Mouse (Mus musculus) myocyte (in vitro differentiated cells): ENCODE measurements around the gene Wnk4.

ENCODE experiments used
- CEBPB ChIP-seq: IDR thresholded peaks from 2 replicates; pipeline ENCODE4 v1.6.1; 2011; ENCODE audit warnings: mild to moderate bottlenecking, moderate library complexity; ENCODE audit not compliant: poor library complexity, insufficient read depth, severe bottlenecking
- E2F4 ChIP-seq: IDR thresholded peaks from one replicate; pipeline ENCODE4 v1.6.1; 2011; ENCODE audit warnings: mild to moderate bottlenecking, control low read depth, moderate library complexity; ENCODE audit not compliant: insufficient read depth
- MAX ChIP-seq: IDR thresholded peaks from one replicate; pipeline ENCODE4 v1.6.1; 2011; ENCODE audit warnings: low read depth, mild to moderate bottlenecking, control low read depth
- MYOG ChIP-seq, 3 experiments: IDR thresholded peaks; one replicate each; pipeline ENCODE4 v1.6.1; 2011; ENCODE audit warnings: control low read depth in 2 of 3, low read depth in 2 of 3, mild to moderate bottlenecking in 2 of 3; ENCODE audit not compliant: insufficient read length in 2 of 3, control insufficient read depth in 1 of 3, insufficient read depth in 1 of 3
- POLR2A ChIP-seq: IDR thresholded peaks from one replicate; pipeline ENCODE4 v1.6.1; 2011; ENCODE audit warnings: low read depth, mild to moderate bottlenecking, control low read depth, moderate library complexity; ENCODE audit not compliant: insufficient read length
- POLR2AphosphoS2 ChIP-seq: IDR thresholded peaks from one replicate; pipeline ENCODE4 v1.6.1; 2011; ENCODE audit warnings: low read depth, control low read depth; ENCODE audit not compliant: insufficient read length
- TCF12 ChIP-seq: IDR thresholded peaks from one replicate; pipeline ENCODE4 v1.6.1; 2011; ENCODE audit warnings: mild to moderate bottlenecking, control low read depth; ENCODE audit not compliant: poor library complexity, insufficient read depth, severe bottlenecking
- USF1 ChIP-seq: IDR thresholded peaks from one replicate; pipeline ENCODE4 v1.6.1; 2011; ENCODE audit warnings: low read depth, mild to moderate bottlenecking, control low read depth, moderate library complexity

DNA sequence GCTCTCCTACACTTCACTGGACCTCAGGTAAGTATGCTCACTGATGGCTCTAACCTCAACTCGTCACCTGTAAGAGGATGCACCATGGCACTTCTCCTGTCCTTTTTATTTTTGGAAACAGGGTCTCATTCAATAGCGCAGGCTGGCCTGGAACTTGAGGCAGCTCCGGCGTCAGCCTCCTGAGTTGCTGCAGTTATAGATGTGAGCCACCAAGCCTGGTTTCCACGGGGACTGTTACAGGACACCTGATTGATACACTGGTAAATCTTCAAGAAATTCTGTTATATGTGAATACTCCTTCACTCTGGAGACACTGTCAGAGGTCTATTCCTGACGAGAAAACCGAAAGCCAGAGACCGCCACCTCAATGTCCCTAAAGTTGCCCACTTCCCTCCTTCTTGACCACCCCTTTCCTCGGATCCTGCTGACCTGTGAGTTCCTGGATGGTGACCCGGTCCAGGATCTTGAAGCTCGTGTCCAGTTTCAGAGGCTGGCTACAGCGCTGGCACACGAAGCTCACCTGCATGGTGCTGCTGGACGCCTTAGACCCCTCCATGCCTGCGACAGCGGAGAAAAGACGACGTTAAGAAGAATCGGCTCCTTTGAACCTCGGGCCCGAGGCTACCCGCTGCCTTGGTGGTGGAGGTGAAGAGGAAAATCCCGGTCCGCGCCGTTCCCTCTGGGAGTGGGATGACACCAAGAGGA, 41.1 kb downstream of the Wnk4 start:
- TF ChIP-seq E2F4, result no peak
- TF ChIP-seq POLR2A, result no peak
- no peak for TF ChIP-seq TCF12
- no peak for TF ChIP-seq POLR2AphosphoS2
- TF ChIP-seq USF1, result no peak
- no peak for TF ChIP-seq MAX
- TF ChIP-seq CEBPB, result no peak
- TF ChIP-seq MYOG (IDR thresholded peaks at IDR 0.05; ENCODE audit: control insufficient read depth in 1 of 3, insufficient read depth in 1 of 3, insufficient read length in 2 of 3, low read depth in 2 of 3), result no peak
